Comparison of ENCODE assay signal across 7 mouse cellular contexts in genomic region chr6:72319019-72319418, GRCm38 (mm10). TPM values are rescaled to one million over a fixed set of nuclear protein-coding genes. Genes with fewer than 3 reads are reported as not detected.
DNase-seq lines count a peak whose midpoint lies in the region; TF ChIP-seq lines count a peak whose summit lies in the region.

No protein-coding gene starts in this region.

- 66% methylated on average over 11 of the region's 11 CpGs for WGBS in lung, adult 2 months
- WGBS in cerebellum, adult 2 months: 71% methylated on average over 11 of the region's 11 CpGs

- no peak overlapping the region for H3K4me3 ChIP-seq in lung, adult 2 months (replicated peaks; ENCODE audit: extremely low read depth, low read depth, low read length)
- no peak overlapping the region for H3K4me3 ChIP-seq in cerebellum, adult 2 months (replicated peaks; ENCODE audit: insufficient read depth, low read depth, low read length)

- H3K27ac ChIP-seq in cerebellum, adult 2 months (ENCODE audit: insufficient read depth, low read length): no peak overlapping the region

- no peak for DNase-seq in lung, adult 2 months
- no peak for DNase-seq in lung, postnatal 25 days (ENCODE audit: low spot score)
- DNase-seq in NIH3T3 (ENCODE audit: low read depth): peak; percentile 60
- peak; percentile 23 for DNase-seq in embryo, embryonic 10 days (ENCODE audit: low spot score)
- DNase-seq in kidney, postnatal 4 days: peak; percentile 76 to 78
- DNase-seq in lung, postnatal 14 days: peak; percentile 70
- DNase-seq in cerebellum, adult 2 months: no peak

- H3K27me3 ChIP-seq in cerebellum, adult 2 months (ENCODE audit: control insufficient read depth, insufficient read depth, low read length): no peaks in the 10 kb centered on the region

- no peak for TF ChIP-seq POLR2A in lung, adult 2 months (IDR thresholded peaks at IDR 0.05; ENCODE audit: borderline replicate concordance, extremely low read depth, low read depth, low read length)
- no peak for TF ChIP-seq POLR2A in cerebellum, adult 2 months (IDR thresholded peaks at IDR 0.05; ENCODE audit: borderline replicate concordance, insufficient read depth, low read length)

- TF ChIP-seq CTCF in lung, adult 2 months (IDR thresholded peaks at IDR 0.05; ENCODE audit: insufficient read depth, low read length): peak; percentile 17; the same call in 1 of the 2 replicates
- TF ChIP-seq CTCF in cerebellum, adult 2 months (IDR thresholded peaks at IDR 0.05; ENCODE audit: borderline replicate concordance, insufficient read depth, low read depth, low read length): no peak

- H3K4me1 ChIP-seq in lung, adult 2 months (ENCODE audit: control insufficient read depth, insufficient read depth, low read length): peaks cover 3% of the 10 kb centered on the region
- H3K4me1 ChIP-seq in cerebellum, adult 2 months (ENCODE audit: control insufficient read depth, insufficient read depth, low read length): no peaks in the 10 kb centered on the region

RNA-seq across cellular contexts. Expression of gene Sftpb, which starts 14.6 kb away (rescaled TPM):
- polyA plus RNA-seq in lung, adult 2 months (2012; rRNA removed): 5,575 and 7,301 TPM in 2 replicates
- not detected in 2 replicates for polyA plus RNA-seq in cerebellum, adult 2 months (2012; rRNA removed)

RNA-seq across cellular contexts. Expression of gene Usp39, which starts 26.0 kb away (rescaled TPM):
- 20.0 and 21.8 TPM in 2 replicates for polyA plus RNA-seq in lung, adult 2 months (2012; rRNA removed)
- 31.5 and 33.3 TPM in 2 replicates for polyA plus RNA-seq in cerebellum, adult 2 months (2012; rRNA removed)

RNA-seq across cellular contexts. Expression of gene 0610030E20Rik, which starts 28.1 kb away (rescaled TPM):
- polyA plus RNA-seq in lung, adult 2 months (2012; rRNA removed): 19.3 and 21.3 TPM in 2 replicates
- 25.1 and 26.1 TPM in 2 replicates for polyA plus RNA-seq in cerebellum, adult 2 months (2012; rRNA removed)

RNA-seq across cellular contexts. Expression of gene Tmem150a, which starts 36.2 kb away (rescaled TPM):
- 60.7 and 71.8 TPM in 2 replicates for polyA plus RNA-seq in lung, adult 2 months (2012; rRNA removed)
- polyA plus RNA-seq in cerebellum, adult 2 months (2012; rRNA removed): 19.5 and 19.8 TPM in 2 replicates

RNA-seq across cellular contexts. Expression of gene Rnf181, which starts 47.7 kb away (rescaled TPM):
- 96.8 and 123 TPM in 2 replicates for polyA plus RNA-seq in lung, adult 2 months (2012; rRNA removed)
- 92.1 and 95.8 TPM in 2 replicates for polyA plus RNA-seq in cerebellum, adult 2 months (2012; rRNA removed)

Comparison
In these comparisons a context has a peak if more than half of its experiments do, and no peak if none do; other contexts are left out.
1. DNase-seq: peak in NIH3T3 (single experiment), embryo, embryonic 10 days (single experiment), kidney, postnatal 4 days (2 of 2) and lung, postnatal 14 days (single experiment); none in lung, adult 2 months (single experiment), lung, postnatal 25 days (single experiment) and cerebellum, adult 2 months (0 of 2).
2. RNA of gene Sftpb, which starts 14.6 kb away (polyA plus RNA-seq): 5,575 to 7,301 TPM in lung, adult 2 months; not detected in cerebellum, adult 2 months; every median in the first group is over 1,000 times any median in the second.